Mouse (Mus musculus): ENCODE measurements at regions not wholly inside any gene's neighbourhood (a gene's known extent, or its start where the extent isn't known, plus 50 kb on each side); places are given as distances from the start of the nearest gene placed in this dataset.
"Not testable (repeated sequence)": the region's sequence is repeated elsewhere in the genome, so short reads cannot be mapped to it uniquely, and the experiment has no call there.

DNA sequence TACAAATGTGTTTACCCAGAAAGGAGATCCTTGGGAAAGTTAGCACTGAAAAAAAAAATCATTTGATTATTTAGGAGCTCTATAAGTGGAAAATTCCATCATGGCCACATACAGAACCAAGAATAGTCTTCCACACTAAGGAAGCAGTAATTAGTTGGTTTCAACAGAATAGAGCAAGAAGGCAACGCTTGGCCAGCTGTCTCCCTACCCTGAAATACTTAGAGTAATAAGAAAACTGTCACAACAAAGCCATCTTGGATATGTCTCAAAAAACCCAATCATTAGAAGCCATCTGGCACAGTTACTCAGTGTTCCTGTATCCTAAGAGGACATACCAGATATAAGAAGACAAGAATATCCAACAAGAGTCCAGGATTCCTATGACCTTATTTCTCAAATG, 888.5 kb downstream of the Dpp10 start:
- DNase-seq (ENCODE audit: low spot score), result peak; percentile 18

DNA sequence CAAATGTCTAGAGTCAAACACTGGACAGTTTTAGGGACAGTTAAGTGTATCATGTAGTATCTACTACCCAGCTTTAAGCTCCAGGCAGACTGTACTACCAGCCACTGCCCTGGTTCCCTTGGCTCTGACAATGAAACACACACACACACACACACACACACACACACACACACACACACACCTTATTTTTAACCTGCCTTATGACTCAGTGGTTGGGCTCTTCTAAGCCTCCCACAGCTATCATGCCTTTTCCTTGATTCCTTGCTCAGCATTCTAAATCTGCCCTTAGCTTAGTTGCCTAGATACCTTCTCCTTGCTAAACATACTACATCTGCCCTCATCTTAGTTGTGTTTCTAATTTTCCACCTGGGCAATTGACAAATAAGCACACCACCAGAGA, 890.8 kb downstream of the Dpp10 start:
- DNase-seq (ENCODE audit: low spot score), result peak; percentile 1

DNA sequence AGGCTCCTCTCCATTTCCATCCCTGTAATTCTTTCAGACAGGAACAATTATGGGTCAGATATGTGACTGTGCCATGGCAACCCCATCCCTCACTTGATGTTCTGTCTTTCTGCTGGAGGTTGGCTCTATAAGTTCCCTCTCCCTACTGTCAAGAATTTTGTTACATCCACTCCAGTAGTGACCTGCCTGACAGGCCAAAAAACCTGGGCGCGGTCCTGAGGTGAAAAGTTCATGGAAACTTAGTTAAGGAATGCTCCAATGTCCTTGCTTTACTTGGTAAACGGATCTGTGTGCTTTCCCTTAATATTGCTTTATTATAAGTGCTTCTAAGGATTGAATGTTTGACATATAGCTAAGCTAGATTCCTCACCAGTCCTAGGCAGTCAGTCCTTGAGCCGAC, 911.5 kb downstream of the Dpp10 start:
- DNase-seq (ENCODE audit: low spot score), result not testable (repeated sequence)
